Mouse (Mus musculus) urinary bladder, adult 18-20 months (tissue): ENCODE data around the gene Cdkal1.

ENCODE experiments used
- DNase-seq, 2 experiments: peaks; one replicate each; pipeline ENCODE4 v3.0.0; 2022; ENCODE audit warnings: low spot score in 2 of 2, mixed read lengths in 2 of 2

Cdkal1 gene

DNA sequence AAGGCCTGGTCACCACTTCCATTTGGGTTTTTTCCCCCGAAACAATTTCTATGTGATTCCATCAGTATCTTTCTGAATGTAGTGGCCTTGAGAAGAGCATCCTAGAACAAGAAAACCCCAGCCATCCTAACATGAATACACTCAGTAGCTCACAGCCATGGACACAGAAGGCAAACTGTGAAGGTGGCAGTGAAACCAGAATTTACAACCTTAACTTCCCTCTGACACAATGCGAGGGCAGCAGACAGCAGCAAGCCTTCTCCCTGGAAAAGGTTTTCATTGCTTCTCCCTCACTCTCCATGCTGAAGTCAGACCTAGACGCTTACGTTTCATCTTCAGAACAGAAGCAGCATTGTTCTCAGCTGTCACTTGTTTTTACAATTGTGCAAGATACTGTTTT, 87.9 kb downstream of the Cdkal1 start:
- no peak for DNase-seq

DNA sequence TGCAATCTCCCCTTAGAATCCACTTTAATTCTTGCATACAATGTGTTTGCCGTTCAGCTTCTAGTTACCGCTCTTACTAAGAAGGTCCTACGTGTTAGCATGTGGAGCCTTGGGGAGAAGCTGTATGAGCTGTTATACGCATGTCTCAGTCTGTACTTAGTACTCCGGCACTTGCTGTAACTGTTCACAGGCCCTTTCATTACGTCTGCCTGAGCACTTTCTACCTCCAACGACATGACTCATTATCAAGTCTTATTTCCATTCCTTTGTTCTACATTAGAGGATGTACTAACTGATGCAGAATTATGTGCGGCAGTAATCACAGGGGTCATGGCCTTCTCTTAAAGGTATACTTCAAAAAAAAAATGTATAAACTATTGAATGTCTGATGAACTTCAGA, 89.1 kb downstream of the Cdkal1 start:
- no peak for DNase-seq

DNA sequence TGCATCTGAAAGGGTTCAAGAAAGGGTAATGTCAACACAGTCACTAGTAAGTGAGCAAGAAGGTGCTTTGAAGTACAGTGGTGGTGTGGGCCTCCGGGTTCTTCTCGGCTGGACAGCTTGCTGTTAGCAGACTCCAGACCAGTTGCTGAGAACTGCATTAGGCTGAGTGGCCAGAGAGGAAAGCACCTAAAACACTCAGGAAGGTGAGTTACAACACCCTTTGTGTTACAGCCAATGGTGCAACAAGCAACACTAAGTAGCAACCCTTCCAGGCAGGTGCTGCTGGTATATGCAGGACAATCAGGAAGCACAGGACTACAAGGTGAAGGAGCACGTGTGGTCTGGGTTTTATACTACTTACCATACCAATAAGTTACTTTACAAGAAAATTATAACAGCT, 90.2 kb downstream of the Cdkal1 start:
- no peak for DNase-seq

DNA sequence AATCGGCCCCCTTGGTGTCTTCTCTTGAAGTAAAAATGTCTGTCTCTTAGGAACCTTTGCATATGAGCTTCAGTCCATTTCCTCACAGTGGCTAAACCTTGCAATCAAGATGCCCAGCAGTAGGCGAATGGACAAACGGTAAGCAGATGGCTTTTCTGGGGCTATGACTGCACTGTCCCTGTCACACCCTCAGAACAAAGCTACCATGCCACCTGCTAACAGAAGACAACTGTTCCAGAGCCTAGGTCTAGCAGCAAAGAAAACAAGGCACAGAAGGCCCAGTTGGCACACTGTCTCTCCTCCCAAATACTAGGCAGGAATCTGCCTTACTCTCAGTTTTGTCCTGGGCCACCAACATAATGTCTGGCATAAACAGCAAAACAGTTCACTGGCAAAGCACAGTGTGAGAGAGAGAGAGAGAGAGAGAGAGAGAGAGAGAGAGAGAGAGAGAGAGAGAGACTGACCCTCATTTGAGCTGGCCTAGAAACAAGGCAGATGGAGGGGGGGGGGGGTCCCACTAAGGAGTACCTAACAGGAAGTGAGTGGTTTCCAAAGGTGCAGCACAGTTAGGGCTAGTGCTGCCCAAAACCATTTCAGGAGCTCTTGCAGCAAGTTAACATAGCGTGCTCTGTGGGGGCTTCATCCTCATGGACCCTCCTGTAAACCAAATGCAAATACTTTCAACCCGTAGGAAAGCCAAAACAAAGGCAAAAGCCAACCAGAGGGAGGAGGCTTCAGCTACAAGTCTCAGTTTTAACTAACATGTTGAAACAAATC, 95.6 kb downstream of the Cdkal1 start:
- no peak for DNase-seq

DNA sequence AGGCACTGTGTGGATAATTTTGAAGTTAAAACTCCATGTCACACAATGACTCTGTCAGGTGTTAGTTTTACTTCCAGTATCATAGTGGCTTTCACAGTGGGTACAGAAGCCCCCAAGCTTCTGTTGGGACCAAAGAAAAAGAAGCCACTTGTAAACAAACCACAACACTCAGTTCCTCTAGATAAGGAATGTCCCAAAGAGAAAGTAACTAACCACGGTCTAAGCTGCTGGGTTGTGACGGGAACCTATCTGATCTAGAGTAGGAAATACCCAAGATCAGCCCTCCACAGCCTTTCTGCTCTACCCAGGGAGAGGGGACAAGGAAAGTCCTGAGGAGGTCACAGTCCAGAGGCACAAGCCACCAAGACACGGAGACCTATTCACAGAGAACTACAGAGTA, 99.4 kb downstream of the Cdkal1 start:
- DNase-seq: no peak

DNA sequence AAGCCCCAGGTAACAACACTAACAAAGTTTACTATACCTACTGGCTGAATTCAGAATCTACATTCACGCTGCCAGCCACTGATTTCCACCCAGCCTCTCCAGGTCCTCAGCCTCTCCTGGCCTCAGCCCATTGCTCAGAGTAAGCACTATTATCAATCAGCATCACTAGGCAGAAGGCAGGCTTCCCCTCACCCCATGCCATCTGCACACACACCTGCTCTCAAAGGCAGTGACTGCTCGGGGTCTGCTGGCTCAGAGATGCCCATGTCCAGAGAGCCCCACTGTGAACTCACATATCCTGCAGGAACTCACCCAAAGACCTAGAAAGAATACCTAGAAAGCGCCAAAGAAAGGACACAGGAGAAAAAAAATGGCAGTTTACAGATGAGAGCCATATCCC, 102.2 kb downstream of the Cdkal1 start:
- no peak for DNase-seq

DNA sequence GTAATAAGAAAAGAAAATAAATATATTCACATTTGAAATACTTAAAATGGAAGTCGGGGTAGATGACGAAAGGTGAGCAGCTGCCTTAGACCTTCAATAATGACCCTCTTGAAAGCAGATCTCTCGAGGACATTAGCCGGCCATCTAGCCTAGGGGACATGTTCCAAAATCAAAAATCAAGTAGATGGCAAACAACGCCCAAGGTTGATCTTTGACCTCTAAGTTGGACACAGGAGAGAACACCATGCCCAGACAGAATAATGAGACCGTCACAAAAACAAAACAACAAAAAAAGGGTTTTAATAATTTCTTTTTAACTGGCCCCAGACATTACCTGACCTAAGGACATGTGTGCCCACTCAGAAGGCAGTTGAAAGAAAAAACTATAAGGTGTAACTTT, 103.4 kb downstream of the Cdkal1 start:
- DNase-seq: no peak

DNA sequence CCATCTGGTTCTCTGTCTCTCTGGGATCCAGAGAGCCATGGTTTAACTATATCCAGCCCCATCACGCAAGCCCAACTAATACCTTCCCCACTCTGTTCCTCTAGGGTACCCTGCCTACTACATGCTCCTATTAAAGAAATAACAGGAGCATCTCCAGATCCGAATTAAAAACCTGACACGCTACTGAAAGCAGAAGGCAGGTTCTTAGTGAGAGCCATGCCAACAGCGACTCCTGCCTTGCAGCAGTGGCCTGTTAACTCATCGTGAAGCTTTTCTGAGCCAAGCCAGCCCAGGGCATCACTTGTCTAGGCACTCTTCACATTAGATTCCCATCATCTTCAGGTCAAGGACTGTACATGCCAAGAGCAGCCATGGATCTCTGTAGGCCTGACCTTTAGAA, 104.3 kb downstream of the Cdkal1 start:
- DNase-seq: no peak

DNA sequence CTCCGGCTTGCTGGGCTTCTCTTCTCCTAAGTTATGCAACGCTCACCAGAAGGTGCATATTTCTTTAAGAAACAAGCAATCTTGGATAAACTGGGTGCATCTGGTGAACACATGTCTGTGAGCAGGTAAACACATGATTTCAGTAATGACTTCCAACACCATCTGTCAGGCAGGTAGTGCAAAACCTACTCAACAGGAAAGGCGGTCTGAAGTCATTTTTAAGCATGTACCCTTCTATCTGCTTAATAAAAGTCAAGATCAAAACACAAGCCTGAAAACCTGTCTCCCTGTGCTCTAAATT, 108.2 kb downstream of the Cdkal1 start:
- DNase-seq: no peak

DNA sequence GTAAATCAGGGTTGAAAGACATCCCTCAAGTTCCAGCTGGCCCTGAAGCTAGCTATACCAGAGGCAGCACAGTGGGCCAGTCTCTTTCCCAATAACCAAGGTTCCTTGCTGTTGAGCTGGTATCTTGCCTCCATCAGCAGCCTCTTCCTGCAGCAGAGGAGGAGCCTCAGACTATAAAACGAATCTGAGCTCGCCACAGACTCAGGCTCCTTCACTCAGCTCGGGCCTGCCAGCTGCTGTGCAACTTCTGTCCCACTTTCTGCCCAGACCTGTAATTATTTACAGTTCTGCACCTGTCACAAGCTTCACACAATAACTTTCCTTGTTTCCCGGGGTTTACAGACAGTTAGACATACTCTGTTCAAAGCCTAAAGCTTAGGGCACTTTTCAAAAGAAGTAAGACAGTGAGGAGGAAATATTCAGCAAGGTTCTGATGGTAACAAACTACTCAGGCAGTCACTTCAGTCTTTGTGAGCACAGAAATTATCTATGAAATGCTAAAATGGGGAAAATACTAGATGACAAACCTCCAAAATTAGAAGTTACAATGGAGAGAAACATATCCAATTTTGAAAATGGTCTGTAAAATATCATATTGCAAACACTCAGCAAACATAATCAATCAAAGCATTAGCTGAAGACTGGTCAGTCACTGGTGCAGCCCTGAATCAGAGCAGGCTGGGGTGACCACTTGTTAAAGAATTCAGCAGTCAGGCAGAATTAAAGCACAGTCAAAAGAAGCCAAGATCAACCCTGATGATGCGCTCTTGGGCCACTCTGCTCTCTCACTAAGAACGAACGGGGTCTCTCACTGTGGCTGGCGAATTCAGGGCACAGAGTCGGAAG, 108.8 kb downstream of the Cdkal1 start:
- DNase-seq: peak in 1 of 2 experiments; percentile 69

DNA sequence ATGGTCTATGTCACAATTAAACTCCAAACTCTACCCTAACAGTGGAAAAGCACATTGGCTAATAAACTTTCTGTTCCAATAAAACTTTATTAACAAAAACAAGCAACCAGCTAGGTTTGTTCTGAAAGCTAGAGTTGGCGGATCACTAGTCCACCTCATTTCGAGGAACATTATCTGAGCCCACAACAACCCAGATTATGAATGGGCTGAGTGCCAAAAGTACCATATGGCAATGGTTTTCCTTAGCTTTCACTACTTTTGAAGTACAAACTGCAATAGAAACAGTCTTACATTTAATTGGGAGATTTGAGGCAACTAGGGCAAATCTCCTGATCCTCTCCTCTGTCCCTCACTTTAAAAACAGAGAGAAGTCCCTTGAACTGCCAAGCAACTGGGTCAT, 110.4 kb downstream of the Cdkal1 start:
- no peak for DNase-seq

DNA sequence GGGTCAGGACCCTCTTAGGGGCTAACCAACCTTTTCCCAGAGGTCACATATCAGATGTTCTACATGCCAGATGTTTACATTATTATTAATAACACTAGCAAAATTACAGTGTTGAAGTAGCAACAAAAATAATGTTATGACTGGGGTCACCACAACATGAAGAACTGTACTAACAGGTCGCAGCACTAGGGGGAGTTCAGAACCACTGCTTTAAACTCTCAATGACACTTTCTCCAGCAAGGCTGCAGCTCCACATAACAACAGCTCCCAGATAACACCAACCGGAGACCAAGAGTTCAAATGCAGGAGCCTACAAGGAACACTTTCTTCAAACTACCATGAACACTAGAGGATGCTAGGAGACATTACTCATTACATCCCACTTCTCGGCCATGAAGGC, 111.3 kb downstream of the Cdkal1 start:
- no peak for DNase-seq

DNA sequence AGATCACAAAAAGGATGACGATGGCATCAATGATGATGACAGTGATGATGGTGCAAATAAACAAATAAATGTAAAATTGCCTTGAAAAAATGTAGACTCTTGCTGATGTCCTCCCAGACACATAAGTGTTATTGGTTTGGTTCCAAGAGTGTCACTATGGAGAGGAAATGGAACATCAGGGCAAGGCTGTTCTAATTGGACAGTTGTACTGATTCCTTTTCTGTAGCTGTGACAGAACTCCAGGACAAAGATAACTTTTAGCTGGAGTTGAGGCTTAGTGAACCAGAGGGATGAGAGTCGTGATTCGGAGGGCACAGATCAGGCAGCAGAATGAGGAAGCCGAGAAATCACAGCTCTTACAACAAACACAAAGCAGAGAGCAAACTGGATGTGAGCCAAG, 111.7 kb downstream of the Cdkal1 start:
- no peak for DNase-seq

DNA sequence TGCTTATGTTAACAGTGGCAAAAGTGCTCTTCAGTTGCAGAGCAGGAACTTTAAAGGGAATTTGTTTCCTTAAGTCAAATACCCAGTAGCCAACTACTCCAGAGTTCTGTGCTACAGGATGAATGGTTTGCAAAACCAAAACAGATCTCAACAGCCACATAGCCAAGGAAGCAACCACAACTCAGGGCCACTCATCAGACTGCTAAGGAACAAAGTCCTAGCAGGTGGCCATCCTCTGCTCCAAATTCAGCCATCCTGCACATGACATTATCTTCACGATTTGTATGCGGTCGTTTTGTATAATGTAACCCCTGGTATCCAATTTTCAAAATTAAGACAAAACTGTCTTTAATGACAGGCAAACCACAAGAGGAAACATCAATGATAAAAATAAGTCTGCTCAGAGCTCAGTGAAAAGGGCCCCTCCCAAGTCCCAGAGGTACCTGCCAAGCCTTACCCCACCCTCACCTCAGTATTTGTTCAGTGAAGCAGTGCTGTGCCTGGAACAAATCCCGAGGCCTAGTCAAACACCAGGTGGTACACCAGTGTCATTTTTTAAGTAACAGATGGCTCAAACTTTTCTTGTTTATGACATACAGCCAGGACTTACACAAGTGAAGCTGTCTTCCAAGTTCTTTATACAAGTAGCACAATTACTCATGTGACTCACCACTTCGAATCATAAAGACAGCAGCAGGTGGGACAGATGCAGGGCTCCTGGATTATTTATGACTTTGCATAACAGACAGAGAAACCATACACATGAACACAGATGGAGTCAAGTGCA, 117.6 kb downstream of the Cdkal1 start:
- DNase-seq: no peak

DNA sequence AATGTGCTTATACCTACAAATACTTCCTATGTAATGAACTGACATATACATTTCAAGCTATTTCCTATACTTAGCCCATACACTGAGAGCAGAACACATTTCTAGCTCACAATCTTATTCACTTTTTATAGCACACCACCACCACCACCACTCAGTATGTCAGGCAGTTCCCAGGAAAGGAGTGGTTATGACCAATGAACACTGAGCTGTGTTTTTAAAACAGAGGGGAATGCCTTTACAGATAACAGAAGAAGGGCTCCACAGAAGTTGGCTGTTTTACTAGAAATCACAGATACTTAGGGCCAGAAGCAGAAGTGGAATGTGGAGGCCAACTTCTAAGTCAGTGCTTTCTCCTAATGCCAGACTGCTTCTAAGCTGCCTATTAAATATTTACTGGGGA, 121.0 kb downstream of the Cdkal1 start:
- DNase-seq: no peak

DNA sequence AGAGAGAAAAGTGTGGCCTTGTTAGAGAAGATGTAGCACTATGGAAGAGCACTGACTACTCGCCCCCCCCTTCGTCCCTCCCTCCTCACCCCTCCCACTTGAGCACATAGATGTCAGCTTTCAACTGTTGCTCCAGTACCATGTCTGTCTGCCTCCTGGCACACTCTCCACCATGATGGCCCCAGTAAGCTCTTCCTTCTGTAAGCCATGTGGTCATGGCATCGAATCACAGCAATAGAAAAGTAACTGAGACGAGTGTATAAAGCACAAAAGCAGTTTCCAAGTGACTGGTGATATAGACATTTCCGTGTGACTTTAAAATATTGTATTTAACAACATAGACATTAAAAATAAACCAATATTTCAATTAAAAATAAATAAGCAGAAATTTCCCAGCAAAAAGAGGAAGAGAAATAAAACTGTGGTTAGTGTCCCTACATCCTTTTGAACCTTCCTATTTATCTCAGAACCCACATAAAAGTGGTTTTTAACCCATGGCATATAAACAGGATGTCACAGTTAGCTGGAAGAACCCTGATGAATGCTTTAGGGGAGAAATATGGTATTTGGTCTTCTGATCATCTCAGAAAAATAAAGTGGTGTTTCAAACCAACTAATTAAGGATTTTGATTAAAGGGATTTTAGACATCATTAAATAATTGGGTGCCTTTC, 129.2 kb downstream of the Cdkal1 start:
- no peak for DNase-seq

DNA sequence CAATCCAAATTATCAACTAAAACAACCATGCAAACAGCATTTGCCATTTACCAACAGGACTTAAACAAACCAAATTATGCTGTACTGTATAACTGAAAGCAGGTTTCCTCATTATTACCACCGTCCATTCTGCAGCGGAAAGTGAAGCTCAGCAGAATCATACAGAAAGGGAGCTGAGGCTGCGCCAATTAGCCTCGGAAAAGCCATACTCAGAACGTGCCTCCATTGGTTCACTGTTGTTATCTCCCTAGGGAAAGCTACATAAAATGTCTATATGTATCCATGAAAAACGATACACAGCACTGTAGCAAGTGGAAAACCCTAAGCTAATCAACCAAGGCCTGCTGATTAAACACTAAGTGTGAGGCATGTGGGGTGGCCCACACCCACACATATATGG, 130.6 kb downstream of the Cdkal1 start:
- no peak for DNase-seq

DNA sequence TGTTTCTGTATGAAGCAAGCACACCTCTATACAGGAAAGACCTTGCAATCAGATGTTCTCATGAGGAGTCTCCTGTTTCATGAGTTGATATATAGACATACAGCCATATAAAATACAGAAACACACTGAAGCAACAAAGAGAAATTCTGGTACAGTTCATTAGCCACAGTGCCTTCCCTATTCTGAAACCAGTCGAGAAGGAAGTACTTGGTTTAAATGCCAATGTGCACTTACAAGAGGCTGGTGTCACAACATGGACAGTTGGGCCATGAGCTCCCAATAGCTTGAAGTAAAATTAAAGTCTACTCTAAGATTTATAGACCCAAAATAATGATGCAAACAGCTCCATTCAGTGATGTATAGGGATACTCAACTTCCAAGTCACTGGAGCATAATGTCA, 132.3 kb downstream of the Cdkal1 start:
- DNase-seq: no peak

DNA sequence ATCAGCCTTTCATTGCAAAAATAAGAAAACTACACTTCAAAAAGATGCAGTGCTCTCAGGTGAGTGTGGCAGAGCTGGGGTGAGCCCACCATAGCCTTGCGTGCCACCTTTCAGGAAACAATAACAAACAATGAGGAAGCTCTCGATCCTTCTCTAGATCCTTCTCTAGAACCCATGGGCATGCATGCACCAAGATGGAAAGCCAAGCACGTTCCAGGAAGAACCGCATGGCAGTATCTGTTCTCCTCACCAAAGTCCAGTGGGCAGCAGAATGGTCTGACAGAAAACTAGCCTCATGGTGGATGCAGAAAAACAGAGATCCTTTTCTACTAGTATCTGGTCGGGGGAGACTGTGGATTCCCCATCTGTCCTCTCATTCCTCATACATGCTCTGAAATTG, 134.3 kb downstream of the Cdkal1 start:
- no peak for DNase-seq

DNA sequence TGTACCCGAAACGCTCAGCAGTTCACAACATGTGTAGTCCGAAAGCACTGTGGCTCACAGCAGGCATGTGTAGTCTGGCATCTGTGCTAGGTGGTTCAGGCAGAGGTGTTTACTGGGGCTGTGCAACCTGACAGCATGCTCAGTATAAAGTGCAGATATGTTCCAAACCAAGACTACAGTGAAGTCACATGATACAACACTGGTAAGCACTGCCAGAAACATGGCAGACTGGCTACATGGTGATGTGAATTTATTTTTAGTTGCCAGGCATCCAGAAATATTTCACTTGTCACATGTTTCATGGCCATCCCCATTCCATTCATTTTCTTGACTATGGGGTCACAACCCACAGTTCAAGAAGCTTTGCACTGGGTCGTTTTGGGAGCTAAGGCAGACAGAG, 138.9 kb downstream of the Cdkal1 start:
- DNase-seq: no peak

DNA sequence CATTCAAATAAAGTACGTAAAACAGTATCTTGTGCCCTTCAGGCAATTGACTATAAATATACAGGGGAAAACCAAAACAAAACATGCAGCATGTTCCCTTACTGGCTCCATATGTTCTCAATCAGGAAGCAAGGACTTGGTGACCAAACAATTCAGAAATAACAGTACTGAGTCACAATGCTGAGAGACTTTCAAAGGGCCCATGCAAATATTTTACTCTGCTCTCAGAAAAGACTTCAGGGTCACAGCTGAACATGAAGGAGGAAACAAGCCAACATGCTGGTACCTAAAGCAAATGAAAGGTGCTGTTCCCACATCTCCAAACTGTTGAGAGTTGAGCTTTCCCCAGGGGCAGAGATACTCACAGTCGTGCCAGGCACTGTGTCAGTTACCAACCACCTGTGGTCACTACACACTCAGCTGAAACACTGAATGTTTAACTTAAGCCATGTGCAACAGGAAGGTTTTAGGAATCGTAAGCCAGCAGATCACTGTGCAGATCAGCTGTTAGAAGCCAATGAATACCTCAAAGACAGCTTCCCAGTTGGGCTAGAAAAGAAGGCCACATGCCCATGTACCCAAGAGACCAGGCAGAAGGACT, 140.1 kb downstream of the Cdkal1 start:
- no peak for DNase-seq

DNA sequence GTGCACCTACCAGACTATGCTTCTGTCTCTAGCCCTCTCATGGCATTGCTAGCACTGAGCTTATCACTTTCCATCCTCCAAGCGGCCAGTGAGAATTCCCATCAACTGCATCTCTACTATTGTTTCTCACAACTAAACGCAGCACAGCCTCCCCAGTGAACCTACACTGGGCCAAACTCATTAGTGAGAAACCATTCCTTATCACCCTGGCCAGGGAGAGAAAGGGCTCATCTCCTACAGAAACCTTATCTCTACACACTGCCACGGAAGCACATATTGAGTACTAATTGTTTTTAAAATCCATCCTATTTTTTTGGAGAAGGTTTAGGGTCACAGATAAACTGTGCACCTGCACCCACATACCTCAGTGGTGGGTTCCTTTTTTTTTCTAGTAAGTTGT, 147.9 kb downstream of the Cdkal1 start:
- DNase-seq: no peak
